Mouse (Mus musculus) megakaryocyte, embryonic 14.5 days (primary cell): ENCODE results near the gene Stat5b. TPM values are rescaled to one million over a fixed set of nuclear protein-coding genes. Genes with fewer than 3 reads are reported as not detected.
A peak's percentile ranks its signal among the peaks of the same experiment; 100 is the strongest.

Source experiments
- H3K27me3 ChIP-seq: replicated peaks from 2 replicates; pipeline ENCODE3; 2012; ENCODE audit warnings: inconsistent platforms
- H3K36me3 ChIP-seq: replicated peaks from 2 replicates; pipeline ENCODE3; 2012; ENCODE audit warnings: low read length, inconsistent platforms, mixed read lengths
- H3K4me1 ChIP-seq: 2 replicates; pipeline ENCODE4 v1.6.1; 2012; ENCODE audit warnings: inconsistent platforms
- H3K4me3 ChIP-seq: replicated peaks from 2 replicates; pipeline ENCODE3; 2012; ENCODE audit warnings: moderate library complexity, mild to moderate bottlenecking, inconsistent platforms
- H3K9me3 ChIP-seq: 2 replicates; pipeline ENCODE4 v1.6.1; 2012; ENCODE audit warnings: inconsistent platforms
- FLI1 ChIP-seq: IDR thresholded peaks from 2 replicates; pipeline ENCODE4 v1.6.1; 2012; ENCODE audit warnings: low read length, inconsistent platforms, mixed read lengths
- GATA1 ChIP-seq: IDR thresholded peaks from 3 replicates; pipeline ENCODE4 v1.6.1; 2012; ENCODE audit warnings: mixed read lengths, low read length, inconsistent platforms, borderline replicate concordance
- polyA plus RNA-seq: library from polyadenylated mRNA; stranded (reverse); fragments of >175 nt; gene quantifications from 2 replicates; pipeline ENCODE4 v1.2.3, GENCODE M21; 2012; ENCODE audit warnings: low replicate concordance; ENCODE audit not compliant: insufficient read depth

Gene Stat5b
- polyA plus RNA-seq, 1 experiment: 12.8 TPM

DNA sequence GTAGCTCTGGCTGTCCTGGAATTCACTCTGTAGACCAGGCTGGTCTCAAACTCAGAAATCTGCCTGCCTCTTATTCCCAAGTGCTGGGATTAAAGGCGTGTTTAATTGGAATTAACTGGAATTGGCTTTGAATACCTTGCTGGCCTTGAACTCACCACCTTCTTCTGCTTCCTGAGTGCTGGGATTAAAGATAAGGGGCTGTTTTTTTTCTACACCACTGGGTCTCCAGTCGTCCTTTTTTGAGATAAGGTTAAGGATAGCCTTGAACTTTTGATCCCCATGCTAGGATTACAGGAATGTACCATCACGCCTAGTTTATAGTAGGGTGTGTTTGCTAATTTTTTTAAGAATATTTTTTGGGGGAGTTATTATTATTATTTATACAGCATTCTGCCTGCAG lies 72.5 kb downstream of the Stat5b start:
- Histone ChIP-seq H3K4me1 (peaks cover 30% of the 10 kb centered on the region), H3K4me3 (no peak overlapping the region), H3K27me3 (no peaks in the 10 kb centered on the region), H3K36me3 (peaks cover 49% of the 10 kb centered on the region), H3K9me3 (no peaks in the 10 kb centered on the region)
- no peak for TF ChIP-seq FLI1
- TF ChIP-seq GATA1: no peak

DNA sequence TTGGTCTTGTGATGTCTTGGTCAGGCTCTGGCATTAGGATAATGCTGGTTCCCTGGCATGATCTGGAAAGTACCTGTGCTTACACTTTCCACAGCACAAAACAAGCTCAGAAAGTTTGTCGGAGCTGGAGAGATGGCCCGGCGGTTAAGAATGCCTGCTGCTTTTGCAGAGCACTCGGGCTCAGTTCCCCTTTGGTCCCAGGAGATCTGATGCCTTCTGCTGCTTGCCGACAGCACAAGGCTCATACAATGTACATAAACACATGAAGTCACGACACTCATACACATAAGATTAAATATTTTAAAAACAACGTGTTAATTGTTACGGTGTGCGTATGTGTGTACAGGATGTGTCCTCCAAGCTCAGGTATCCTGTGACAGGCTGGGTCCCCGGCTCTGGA lies 74.6 kb downstream of the Stat5b start:
- peaks cover 28% of the 10 kb centered on the region for H3K36me3 ChIP-seq

DNA sequence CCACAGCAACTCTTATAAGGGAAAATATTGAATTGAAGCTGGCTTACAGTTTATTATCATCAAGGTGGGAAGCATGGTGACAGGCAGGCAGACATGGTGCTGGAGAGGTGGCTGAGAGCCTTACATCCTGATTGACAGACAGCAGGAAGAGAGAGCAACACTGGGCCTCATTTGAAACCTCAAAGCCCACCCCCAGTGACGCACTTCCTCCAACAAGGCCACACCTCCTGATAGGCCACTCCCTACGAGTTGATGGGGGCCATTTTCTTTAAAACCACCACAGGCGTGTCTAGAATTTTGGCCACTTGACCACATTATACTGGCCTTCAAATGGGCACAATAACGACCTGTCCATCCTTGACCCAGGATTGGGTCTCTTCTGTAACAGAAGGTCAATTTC lies 76.3 kb downstream of the Stat5b start:
- peaks cover 34% of the 10 kb centered on the region for H3K4me1 ChIP-seq
- H3K4me3 ChIP-seq: no peak overlapping the region
- TF ChIP-seq FLI1 (no peak), GATA1 (no peak)
- no peaks in the 10 kb centered on the region for H3K27me3 ChIP-seq
- no peaks in the 10 kb centered on the region for H3K9me3 ChIP-seq
- peaks cover 11% of the 10 kb centered on the region for H3K36me3 ChIP-seq

More for the DNA sequence above, 74.6 kb downstream of the Stat5b start:
- H3K4me3 ChIP-seq: no peak overlapping the region
- TF ChIP-seq GATA1 (no peak), FLI1 (no peak)
- no peaks in the 10 kb centered on the region for H3K27me3 ChIP-seq
- peaks cover 23% of the 10 kb centered on the region for H3K4me1 ChIP-seq
- no peaks in the 10 kb centered on the region for H3K9me3 ChIP-seq

DNA sequence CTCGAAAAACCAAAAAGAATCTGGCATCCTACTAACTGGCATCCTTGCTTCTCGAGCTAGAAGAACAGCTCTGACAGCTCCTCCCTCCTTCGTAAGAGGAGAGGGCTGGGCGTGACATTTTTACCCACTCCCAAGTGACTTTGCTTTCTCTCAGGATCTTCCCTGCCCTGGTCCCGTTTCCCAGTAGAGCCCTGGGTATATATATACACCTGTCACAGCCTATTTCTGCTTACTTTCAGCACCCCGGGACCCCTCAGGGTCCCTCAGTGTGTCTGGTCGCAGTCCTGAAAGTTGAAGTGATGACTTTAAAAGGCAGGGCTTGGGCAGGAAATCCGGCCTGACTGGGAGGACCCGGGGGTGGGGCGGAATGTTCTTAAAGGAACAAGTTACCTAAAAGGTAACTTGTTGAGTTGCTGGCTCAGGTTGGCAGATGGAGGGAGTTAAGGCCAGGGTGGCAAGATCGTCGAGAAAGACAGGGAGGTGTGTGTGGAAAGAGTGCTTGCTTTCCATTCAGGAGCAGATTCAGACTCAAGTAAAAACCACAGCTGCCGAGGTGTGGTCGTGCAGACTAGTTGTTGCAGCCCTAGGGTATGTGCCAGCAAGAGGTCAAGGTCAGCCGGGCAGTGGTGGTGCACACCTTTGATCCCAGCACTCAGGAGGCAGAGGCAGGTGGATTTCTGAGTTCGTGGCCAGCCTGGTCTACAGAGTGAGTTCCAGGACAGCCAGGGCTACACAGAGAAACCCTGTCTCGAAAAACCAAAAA lies 79.7 kb downstream of the Stat5b start, which contains the start of gene Ghdc:
Ghdc (minus strand) TSS at position 312 of the 763 bp plus-strand sequence.
- Histone ChIP-seq H3K36me3 (peaks cover 15% of the 10 kb centered on the region), H3K4me1 (peaks cover 42% of the 10 kb centered on the region), H3K27me3 (peaks cover 6% of the 10 kb centered on the region), H3K4me3 (peak within 1 kb of the TSS; percentile 94), H3K9me3 (no peaks in the 10 kb centered on the region)
- TF ChIP-seq GATA1 (no peak), FLI1 (no peak)

DNA sequence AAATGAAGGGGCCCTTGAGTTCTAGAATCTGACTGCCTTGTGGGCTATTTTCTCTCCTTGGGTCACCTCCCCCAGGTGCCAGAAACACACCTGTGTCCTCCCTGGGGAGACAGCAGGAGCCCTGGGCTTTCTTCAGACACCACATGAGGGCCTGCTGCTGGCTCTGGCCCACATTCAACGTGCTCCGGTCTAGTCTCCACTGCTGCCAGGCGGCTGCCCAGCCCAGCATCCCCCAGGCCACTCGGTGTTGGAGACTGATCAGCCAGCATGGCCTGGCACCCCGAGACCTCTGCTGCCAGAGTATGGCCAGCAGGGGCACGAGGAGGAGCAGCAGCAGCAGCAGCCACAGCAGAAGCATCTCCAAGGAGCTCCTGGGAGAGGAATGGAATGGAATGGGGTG lies 80.5 kb downstream of the Stat5b start:
- H3K9me3 ChIP-seq: no peaks in the 10 kb centered on the region
- no peak for TF ChIP-seq FLI1
- TF ChIP-seq GATA1: no peak
- H3K36me3 ChIP-seq: peaks cover 15% of the 10 kb centered on the region
- H3K27me3 ChIP-seq: peaks cover 9% of the 10 kb centered on the region
- peak overlapping the region; percentile 94 for H3K4me3 ChIP-seq
- peaks cover 40% of the 10 kb centered on the region for H3K4me1 ChIP-seq

DNA sequence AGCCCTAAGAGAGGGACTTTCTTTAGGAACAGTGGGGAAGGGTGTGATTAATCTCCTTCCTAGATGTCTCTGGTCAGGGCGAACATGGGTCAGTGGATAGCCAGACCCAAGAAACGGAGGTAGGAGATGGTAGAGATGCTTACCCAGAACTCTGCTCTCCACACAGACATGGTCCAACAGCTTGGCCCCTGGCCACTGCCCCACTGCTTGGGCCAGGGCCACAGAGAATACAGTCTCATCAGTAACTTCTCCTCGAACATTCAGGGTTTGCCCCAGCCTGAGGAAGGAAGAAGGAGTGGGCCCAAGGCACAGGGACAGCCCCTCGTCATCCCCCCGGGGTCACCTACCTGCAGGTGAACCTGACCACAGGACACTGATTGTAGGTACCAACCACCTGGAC lies 82.7 kb downstream of the Stat5b start:
- Histone ChIP-seq H3K9me3 (no peaks in the 10 kb centered on the region), H3K4me3 (no peak overlapping the region), H3K4me1 (peaks cover 34% of the 10 kb centered on the region), H3K27me3 (peaks cover 21% of the 10 kb centered on the region), H3K36me3 (peaks cover 12% of the 10 kb centered on the region)
- TF ChIP-seq FLI1 (no peak), GATA1 (no peak)

DNA sequence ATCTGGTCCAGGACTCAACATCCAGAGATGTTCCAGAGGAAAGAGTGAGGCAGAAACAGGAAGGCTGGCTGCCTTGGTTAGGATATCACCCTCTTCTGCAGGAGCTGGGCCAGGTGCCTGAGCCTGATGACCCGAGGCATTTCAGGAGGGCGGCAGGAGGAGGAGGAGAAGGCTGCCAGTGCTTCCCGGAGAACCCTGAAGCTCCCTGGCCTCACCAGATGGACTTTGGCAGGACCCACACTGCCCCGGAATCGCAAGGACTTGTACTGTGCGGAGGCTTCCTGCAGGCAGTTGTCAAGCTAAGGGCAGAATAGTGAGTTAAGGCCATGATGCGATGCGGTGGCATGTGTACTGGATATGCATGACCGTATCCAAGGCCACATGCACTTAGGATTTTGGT lies 83.8 kb downstream of the Stat5b start:
- Histone ChIP-seq H3K4me3 (no peak overlapping the region), H3K36me3 (peaks cover 12% of the 10 kb centered on the region), H3K27me3 (peaks cover 32% of the 10 kb centered on the region), H3K9me3 (no peaks in the 10 kb centered on the region), H3K4me1 (peaks cover 36% of the 10 kb centered on the region)
- TF ChIP-seq FLI1 (no peak), GATA1 (no peak)

DNA sequence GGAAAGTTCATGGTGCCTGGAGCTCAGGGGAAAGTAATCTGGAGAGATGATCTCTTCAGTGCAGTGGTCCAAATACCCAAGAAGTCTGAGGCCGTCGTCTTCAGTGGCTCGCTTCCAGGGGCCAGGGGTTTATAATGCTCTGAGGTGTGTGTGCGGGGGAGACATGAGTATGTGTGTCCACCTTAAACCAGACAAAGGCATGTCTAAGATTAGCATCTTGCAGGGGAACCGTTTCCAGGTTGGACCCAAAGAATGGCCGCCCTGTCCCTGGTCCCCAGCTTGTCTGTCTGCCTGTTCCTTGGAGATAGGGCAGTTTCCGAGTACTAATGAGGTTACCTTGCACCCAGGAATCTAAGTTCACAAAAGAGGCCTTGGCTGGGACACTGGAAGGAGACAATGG lies 87.7 kb downstream of the Stat5b start, which contains the start of gene Hcrt:
Hcrt (minus strand) TSS at position 101 of the 400 bp plus-strand sequence.
- no peak for TF ChIP-seq GATA1
- TF ChIP-seq FLI1: no peak
- Histone ChIP-seq H3K27me3 (peaks cover 66% of the 10 kb centered on the region), H3K36me3 (peaks cover 7% of the 10 kb centered on the region), H3K9me3 (no peaks in the 10 kb centered on the region), H3K4me1 (peaks cover 47% of the 10 kb centered on the region), H3K4me3 (peak within 1 kb of the TSS; percentile 91)

DNA sequence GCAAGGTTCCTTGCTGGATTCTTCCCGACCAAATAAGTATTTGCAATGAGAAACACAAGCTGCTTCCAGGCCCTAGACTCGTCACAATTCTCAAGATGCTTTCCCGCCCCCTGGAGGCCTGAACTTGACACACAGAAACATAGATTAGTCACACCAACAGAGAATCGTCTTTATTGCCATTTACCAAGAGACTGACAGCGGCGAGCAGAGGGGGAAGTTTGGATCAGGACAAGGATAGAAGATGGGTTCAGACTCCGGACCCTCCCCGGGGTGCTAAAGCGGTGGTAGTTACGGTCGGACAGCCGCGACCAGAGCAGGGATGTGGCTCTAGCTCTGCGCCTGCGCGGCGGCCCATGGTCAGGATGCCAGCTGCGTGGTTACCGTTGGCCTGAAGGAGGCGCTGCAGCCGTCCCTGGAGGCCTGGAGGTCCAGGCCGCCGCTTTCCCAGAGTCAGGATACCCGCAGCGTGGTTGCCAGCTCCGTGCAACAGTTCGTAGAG lies 88.9 kb downstream of the Stat5b start:
- H3K9me3 ChIP-seq: no peaks in the 10 kb centered on the region
- peaks cover 37% of the 10 kb centered on the region for H3K4me1 ChIP-seq
- H3K27me3 ChIP-seq: peaks cover 74% of the 10 kb centered on the region
- H3K36me3 ChIP-seq: peaks cover 3% of the 10 kb centered on the region
- no peak for TF ChIP-seq GATA1
- no peak for TF ChIP-seq FLI1
- peak overlapping the region; percentile 91 for H3K4me3 ChIP-seq

DNA sequence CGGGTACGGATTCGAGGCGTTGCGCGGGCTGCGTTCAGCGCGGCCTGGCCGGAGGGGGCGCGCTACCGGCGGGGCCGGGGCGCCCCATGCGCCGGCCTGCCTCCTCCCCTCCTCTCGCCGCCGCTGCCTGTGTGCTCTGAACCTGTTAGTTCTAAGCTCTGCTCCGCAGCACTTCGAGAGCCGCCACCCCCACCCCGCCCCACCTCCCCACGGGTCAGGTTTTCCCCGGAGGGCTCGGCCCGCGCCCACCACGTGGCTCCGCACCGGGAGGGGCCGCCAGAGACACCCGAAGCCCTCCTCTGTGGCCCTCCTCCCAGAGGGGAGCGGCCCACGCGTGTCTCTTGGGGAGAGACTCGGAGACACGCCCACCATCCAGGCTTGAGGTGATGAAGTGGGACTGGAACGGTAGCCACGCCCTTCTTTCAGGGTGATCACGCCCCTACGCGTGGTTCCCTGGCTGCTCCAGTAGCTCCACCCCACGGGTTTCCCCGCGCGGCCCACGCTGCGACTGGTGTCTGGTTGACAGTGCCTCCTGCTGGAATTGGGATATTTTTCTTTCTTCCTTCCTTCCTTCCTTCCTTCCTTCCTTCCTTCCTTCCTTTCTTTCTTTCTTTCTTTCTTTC lies 90.8 kb downstream of the Stat5b start, which contains the start of gene Kcnh4:
Kcnh4 (minus strand) TSS at position 332 of the 623 bp plus-strand sequence.
- Histone ChIP-seq H3K4me1 (peaks cover 34% of the 10 kb centered on the region), H3K36me3 (no peaks in the 10 kb centered on the region), H3K4me3 (peak within 1 kb of the TSS; percentile 88), H3K9me3 (no peaks in the 10 kb centered on the region), H3K27me3 (peaks cover 88% of the 10 kb centered on the region)
- TF ChIP-seq FLI1 (no peak), GATA1 (no peak)
